Mouse (Mus musculus) urinary bladder, postnatal 4 days (tissue): Measurements from ENCODE around the gene Ube2u.
A peak's percentile ranks its signal among the peaks of the same experiment; 100 is the strongest.

Experiments
- DNase-seq, 2 experiments: peaks; one replicate each; pipeline ENCODE4 v3.0.0; 2021 to 2022; ENCODE audit warnings: low spot score in 2 of 2

The Ube2u gene

DNA sequence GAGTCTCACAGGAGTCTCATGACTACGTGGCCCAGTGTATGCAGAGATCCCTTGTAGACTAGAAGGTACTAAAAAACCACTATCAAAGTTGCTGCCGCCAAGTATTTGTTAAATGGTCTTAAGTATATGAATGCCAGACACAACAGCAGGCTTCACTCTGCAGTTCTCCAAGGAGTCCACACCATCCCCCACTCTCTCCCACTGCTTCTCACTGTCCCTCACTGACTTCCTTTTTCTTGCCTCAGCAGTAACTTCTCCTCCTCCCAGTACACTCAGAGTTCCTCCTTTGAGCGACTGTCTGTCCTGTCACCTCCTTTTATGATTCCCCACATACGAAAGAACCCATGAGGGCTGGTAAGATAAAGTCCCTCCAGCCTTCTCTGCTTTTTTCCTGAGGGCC, 69.3 kb downstream of the Ube2u start:
- no peak for DNase-seq

DNA sequence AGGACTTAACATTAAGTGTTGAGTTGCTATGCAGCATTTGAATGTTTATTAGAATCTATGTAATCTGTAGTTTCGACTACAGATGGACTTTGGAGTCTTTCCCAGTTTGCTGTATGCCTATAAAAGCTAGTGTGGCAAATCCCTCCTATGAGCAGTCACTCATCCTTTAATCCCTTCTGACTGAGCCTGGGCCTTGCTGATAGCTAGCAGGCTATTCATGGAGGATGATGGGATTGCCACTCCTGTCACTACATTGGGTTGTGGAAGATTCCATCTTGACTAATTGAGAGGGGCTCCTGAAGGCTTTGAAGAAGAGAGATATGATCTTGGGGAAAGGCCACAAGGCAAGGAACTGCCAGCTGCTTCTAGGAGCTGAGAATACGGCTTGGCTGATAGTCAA, 74.6 kb downstream of the Ube2u start:
- no peak for DNase-seq

DNA sequence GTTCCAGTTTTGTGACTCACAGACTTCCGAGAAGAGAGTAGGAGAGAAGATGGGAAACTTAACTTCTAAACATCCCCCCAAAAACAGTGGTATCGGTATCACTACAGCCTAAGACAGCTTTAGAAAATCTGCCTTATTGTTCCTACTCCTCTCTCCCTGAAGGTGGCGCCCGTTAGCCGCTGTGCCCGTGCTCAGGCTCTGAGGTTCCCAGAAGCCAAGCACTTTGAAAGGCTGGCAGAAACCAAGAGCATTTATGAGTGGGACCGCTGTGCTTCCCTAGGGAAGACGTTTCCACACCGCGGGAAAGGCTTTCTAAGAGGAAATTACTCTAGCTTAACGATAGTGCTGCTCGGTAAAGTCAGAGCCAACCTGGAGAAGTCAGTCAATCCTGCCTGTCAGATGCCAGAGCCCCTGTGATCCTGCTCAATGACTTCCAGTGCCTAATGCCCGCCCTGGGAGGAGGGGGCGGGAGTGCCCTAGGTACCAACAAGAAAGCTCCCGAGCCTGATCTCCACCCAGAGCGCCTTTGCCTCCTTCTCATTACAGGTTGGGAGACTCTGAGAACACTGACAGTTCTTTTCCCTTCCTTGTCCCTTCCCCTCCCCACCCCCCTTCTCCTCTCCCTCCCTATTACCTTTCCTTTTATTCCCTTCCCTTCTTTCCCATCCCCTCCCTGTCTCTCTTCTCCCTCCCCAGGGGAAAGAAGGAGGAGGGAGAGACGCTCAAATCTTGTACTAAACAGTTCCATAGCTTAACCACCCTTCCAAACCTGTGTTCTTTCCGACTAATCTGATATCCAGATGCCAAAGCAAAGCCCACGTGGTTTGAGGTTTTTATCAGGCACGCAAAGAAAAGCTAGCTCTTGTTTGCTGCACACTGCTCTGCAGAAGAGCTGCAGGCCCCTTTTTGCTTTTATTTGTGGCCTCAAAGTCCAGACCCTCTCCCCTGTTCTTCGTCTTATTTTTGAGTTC, 109.9 kb downstream of the Ube2u start:
- peak; percentile 60 to 81 for DNase-seq

DNA sequence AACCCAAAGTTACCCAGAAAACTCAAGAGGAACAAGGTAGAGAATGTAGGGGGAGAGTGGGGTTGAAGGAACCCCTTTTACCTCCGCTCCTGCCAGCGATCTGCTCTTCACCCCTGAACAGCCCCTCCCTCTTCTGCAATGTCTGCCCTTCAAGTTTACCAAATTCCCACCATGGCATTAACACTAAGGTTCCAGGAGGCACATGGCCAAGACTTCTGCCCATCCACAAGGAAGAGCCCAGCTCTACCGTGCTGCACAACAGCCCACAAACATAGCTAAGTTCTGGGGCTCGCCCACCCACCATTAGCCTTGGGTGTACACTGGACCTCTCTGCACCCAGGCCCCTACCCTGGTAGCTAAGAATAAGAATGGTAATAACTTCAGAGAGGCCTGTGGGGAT, 117.1 kb downstream of the Ube2u start:
- DNase-seq: no peak

DNA sequence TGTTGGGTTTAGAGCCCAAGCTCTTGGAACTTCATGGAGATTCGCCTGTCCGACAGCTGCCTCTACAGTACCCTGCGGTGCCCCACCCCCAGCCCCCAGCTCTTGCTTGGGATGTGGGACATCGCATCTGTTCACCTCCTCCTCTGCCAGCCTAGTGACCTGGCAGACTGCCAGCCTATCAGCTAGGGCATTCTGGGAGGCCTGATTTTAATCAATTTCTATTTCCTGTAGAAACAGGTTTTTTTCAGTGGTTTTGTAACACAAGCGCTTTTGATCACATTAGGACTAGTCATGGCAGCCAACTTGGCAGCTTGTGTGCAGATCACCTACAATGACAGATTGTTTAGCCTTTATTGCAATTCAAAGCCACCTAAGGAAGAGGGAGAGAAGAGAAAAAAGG, 118.0 kb downstream of the Ube2u start:
- DNase-seq: no peak

DNA sequence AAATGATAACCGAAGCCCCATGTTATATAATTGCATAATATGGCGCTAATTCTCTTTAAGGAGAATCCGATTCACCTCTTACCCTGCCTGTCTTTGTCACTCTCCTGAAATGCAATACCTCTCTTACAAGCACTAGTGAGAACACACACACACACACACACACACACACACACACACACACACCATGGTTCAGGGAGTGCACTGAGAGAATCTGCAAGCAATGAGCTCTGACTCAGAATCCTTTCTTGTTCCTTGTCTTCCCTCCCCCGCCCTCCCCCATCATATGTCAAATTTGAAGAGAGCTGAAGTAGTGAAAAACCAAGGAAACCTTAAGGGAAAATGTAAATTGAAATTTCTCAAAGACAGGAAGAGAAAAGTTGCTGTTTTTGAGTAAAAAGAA, 118.4 kb downstream of the Ube2u start:
- DNase-seq: no peak
